Mouse (Mus musculus) right cerebral cortex, adult 2 months (tissue): Measurements from ENCODE around the gene Xlr5c.
A peak's percentile ranks its signal among the peaks of the same experiment; 100 is the strongest.
"Not testable (repeated sequence)": the region's sequence is repeated elsewhere in the genome, so short reads cannot be mapped to it uniquely, and the experiment has no call there.

Experiments
- DNase-seq, 2 experiments: peaks; one replicate each; pipeline ENCODE4 v3.0.0; 2021 to 2022; ENCODE audit warnings: low spot score in 2 of 2

The Xlr5c gene

DNA sequence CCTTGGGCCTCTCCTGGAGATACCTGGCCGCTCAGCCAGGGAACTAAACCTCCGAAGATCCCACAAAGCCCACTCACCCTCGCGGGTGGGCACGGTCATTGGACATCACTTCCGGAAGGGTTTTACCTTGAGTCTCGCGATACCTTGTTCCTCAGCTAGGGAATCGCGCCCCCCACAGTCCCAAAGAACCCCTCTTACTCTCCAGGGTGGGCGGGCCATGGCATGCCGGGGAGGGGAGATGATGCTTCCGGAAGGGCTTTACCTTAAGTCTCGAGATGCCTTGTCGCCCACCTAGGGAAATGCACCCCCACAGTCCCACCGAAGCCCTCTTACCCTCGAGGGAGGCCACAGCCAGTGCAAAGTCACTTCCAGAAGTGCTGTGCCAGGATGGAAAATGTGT is at the start of gene Xlr5c, which contains the start of gene Xlr5a:
Gene Xlr5c (minus strand): TSS at position 101 of the 400 bp plus-strand sequence.
Gene Xlr5a (minus strand): TSS at position 101 of the 400 bp plus-strand sequence.
- DNase-seq: not testable (repeated sequence)

DNA sequence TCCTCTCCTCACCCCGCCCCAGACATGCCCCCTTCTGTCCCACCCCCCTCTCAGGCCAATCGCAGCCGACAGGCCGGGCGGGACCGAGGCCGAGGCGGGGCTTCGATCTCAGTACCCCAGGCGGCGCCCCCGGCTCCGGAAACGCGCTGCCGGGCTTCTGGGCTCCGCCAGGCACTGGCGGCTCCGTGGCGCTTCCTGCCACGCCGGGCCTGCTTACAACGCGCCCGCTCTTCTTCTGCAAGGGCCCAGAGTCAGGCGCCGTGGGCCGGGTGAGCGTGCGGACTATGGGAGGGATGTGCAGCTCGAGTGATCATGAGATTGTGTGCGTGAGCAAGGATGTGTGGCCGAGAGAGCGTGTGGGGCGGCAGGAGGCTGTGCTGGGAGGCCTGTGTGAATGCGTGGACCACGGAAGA is 49.7 kb upstream of the Xlr5c start, which contains the start of gene Zfp275:
Gene Zfp275 (plus strand): TSS at position 139 of the 413 bp plus-strand sequence.
- peak; percentile 57 to 68 for DNase-seq

DNA sequence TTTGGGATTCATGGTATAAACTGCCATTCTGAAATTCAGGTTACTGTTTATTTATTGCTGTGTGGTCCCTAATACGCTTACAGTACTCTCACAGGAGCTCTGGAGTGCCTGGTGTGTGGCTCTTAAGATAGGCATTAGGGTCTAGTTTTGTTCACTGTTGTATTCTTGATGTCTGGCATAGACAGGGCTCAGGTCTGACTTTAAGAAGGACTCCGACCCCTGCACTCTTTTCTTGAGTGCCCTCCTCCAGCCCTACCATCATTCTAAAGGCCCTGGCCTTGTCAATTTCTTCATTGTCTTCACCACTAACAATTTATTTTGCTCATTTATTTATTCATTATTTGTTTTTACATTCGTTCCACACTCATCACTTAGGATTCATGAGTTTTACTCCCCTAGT is 49.3 kb upstream of the Xlr5c start:
- no peak for DNase-seq

DNA sequence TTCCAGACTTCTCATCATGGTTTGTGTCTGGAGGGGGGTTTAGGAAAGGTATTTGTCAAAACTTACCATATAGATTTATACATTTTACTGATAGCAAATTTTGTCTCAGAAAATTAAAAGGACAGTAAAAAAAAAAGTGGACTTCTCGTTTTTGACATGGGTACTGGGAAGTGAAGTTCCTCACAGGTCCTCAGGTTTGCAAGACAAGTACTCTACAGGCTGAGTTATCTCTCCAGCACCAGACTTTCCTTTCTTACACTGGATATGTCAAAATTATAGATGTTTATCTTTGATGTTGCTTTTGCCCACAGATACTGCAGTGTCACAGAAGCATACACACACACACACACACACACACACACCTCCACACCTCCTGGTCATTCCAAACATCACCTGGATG is 48.7 kb upstream of the Xlr5c start:
- no peak for DNase-seq

DNA sequence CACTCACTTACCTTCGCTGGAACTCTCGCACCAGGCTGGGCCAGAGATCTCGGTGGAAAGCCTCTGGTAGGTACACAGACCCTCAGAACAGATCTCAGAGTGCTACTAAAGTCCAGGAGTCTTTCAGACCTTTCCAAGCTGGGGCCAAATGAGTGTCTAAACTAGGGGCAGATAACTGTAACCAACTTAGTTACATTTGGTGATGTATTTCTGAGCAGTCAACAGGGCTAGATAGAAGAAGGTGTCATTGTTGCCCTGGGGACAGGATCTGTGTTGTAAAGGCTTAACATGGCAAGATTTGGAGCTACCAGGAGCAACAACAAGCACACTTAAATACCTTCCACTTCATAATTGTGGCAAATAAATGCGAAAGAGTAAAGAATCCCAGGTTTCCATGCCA is 44.0 kb upstream of the Xlr5c start, which contains the start of gene Gm45015:
Gene Gm45015 (minus strand): TSS at position 101 of the 400 bp plus-strand sequence.
- no peak for DNase-seq

DNA sequence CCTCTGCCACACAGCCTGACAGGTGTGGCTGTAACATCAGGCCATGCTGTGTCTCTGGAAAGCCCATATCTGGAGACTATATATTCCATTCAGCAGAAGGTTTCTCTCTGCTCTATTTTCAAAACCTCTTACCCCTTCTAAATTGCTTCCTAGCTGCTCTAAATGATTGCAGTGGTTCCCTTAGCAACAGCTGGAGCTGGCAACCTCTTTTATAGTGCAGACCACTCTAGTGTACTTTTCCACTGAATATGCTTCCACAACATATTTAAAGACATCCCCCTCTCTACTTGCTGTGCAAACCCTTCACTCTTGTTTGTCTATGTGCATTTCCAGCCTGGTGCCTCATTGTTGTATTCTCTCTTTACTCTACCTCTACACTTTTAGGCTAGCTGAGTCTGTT is 40.8 kb upstream of the Xlr5c start:
- DNase-seq: no peak

DNA sequence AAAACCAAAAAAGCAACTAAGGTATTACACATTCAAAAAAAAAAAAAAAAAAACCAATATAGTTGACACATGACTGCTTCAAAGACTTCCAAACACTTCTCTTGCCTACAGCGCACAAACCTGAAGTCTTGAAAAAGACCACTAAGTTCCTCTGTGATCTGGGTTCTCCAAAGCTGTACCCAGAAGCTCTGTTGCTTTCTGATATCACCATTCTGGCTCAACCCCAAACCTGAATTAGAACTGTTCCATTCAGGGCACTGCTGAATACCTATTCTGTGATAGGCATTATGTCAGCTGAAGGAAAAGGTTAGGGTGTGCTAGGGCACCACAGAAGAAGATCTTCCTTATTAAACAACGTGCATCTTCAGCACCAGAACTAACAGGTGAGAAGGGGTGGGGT is 34.4 kb upstream of the Xlr5c start:
- no peak for DNase-seq

DNA sequence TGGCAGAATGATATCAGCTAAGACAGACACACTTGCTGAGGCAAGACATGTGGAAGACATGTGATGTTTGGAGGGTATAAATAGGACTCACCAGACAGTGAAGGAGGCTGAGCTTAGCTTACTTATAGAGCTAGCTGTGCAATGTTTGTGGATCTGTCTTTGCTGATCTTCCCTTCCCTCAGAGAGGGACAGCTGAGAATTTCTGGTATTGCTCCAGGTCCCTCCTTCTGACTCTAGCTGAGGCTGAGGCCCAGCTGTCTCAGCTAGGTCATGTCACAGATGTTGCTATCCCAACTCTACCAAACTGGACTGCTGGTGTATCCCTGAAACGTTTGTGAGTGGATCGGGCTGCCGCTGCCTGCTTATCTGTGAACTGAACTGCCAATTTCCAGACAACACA is 28.3 kb upstream of the Xlr5c start:
- DNase-seq: no peak

DNA sequence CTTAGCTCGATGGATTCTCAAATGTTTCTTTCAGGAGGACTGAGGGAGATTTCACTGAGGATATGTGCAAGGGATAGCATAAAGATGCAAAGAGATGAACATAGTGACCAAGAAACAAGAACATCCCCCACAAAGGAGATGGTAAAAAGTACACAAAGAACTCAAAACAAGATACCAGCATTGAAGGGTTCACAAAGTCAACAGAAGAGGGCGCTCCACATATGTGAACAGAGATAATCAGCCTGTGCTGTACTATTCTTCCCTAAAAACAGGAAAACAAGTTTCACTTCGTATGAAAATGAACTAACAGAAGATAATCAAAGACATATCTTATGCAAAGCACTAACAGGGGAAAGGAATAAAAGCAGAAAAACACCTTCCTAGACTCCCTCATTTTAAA is 19.7 kb upstream of the Xlr5c start:
- peak; percentile 44 to 47 for DNase-seq

DNA sequence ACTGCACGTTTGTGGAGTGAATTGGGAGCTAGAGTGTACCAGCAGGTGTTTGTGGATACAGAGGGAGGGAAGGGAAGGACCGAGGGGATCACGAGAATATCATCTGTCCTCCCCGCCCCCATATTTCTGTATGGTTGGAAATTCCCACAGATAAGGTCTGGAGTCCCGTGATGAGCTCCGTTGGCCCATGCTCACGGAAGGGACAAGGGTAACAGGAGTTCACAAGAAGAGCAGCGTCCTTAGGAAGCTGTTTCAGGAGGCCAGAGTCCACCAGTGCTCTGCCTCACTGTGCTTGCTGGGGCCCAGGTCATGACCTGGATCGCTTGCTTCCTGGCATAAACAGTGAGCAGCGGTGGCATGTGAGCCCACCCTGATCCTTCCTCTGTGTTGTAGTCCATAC is 3.0 kb upstream of the Xlr5c start:
- DNase-seq: not testable (repeated sequence)

DNA sequence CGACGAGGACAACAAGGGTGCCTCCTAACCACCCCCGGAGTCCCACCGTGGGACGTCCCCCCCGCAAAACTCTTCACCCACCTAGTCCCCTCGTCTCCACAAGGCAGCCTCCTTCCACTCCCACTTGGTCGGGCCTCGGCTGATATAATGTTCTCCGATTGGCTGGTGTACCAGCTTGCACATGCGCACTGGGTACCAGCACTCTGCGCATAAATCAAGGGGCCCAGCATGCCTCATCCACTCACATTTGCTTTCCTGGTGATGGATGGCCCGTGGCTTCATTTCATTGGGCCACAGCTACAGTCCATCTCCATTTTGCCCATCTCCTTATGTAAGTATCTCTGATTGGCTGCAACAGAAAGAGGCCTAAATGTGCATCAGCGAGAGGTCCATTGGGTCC is 27.5 kb downstream of the Xlr5c start, which contains the start of gene Xlr3c:
Gene Xlr3c (minus strand): TSS at position 121 of the 400 bp plus-strand sequence.
- DNase-seq: not testable (repeated sequence)

DNA sequence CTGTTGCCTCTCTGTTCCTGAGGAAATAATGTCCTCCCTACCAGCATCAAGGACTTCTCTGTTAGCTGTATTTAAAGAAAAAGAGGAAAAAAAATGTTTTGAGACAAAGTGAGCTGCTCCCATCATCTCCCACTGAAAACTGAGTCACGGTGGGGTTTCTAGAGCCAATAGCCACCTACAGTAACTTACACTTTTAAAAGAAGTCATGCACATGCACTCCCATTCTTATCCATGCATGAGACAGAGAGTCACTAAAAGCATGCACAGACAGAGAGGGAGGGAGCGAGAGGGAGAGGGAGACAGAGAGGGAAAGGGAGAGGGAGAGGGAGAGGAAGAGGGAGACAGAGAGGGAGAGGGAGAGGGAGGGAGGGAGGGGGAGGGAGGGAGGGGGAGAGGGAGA is 30.3 kb downstream of the Xlr5c start:
- DNase-seq: not testable (repeated sequence)

DNA sequence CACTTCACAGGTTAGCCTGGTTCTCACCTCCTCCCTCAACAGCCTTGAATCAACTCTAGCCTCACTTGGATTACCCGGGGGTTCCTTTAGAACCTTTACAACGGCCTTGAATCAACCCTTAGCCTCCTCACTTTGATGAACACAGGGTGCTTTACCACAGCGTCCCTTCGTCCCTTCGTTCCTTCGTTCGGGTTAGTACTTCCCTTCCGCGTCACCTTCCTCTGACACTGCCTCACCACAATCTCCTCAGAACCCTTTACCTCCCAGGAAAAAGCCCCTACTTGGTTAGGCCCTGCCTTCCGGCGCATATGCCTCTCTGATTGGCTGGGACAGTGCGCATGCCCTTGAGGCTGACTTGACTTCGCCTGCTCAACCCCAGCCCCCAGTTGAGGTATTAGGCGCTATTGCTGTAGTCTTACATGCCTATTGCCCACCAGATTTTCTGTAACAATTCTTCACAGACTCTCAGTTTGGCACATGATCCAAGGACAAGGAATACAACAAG is 49.9 kb downstream of the Xlr5c start, which contains the start of gene Xlr4c:
Gene Xlr4c (minus strand): TSS at position 310 of the 505 bp plus-strand sequence.
- DNase-seq: not testable (repeated sequence)
